Mouse (Mus musculus): ENCODE data around the gene Lrrfip2.

The Lrrfip2 gene

DNA sequence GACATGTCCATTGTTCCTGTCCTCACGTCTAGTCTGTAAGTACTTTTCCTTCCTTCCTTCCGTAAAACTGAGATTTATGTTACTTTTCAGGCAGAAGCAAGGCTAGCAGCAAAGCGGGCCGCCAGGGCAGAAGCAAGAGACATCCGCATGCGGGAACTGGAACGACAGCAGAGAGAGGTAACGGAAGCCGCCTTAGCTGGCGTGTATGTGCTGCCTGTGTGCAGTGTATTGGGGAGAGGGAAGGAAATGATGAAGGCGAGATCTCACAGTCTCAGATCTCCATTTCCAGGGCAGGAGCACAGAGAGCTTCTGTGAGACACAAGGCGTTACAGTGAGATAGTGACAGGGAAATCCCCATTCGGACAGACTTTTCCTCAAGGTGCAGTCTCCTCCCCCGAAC is 43.8 kb downstream of the Lrrfip2 start:
- no peak for DNase-seq (ENCODE audit: low spot score)

GRCm38 (mm10) chr9:111166612-111167011 is 49.2 kb downstream of the Lrrfip2 start:
- DNase-seq (ENCODE audit: low spot score), result no peak

DNA sequence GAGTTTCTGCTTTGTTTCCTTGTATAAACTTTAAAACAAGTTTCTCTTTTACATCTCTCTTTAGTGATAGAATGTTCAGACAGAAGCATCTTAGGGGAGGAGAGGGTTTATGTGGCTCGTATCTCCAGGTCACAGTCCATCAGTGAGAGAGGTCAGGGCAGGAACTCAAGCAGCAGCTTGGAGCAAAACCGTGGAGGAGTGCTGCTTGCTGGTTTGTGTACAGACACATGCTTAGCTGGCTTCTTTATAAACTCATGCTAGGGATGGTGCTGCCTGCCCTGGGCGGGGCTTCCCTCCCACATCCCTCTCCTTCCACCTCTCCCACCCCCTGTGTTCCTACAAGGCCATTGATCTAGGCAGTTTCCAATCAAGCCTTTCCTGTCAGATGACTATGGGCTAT is 53.0 kb downstream of the Lrrfip2 start:
- no peak for DNase-seq (ENCODE audit: low spot score)

DNA sequence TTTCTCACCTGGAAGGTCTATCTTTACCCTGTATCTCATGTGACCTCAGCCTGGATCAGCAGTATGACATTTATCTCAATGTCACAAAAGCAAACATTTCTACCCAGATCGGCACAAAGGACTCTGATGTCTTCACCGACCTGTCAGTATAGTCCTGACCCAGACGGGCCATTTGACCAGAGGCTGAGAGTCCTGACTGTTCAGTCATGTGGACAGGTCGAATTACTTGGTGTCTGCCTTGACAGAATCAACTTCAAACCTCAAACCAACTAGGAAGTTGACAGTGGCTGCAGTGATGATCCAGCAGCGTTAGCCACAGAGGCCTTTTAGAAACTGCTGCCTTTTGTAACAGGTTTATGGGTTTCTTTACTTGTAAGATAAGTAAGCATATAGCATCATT is 56.7 kb downstream of the Lrrfip2 start:
- no peak for DNase-seq (ENCODE audit: low spot score)

- no peak for DNase-seq (ENCODE audit: low spot score)
Observed at GRCm38 (mm10) chr9:111178971-111179370, 61.6 kb downstream of the Lrrfip2 start.

GRCm38 (mm10) chr9:111182176-111182575 is 64.8 kb downstream of the Lrrfip2 start:
- DNase-seq (ENCODE audit: low spot score), result no peak

DNA sequence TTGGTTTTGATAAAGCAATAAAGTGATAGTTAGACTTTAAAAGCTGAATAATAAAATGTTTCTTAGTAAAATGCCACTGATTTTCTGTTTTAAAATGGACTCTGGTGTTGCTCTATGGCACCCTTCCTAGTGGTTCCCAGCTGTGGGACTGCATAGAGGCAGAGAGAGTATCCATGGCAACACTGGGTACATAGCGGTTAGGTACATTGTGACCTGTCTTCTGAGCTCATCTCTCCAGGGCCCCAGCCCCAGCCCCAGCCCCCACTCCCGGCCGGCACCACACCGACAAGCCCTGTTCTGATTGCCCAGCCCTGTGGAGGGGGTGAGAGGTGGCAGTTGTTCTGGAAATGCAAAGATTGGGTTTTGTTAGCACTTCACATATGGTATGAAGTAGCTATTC is 67.5 kb downstream of the Lrrfip2 start:
- no peak for DNase-seq (ENCODE audit: low spot score)

GRCm38 (mm10) chr9:111186861-111187260 is 69.5 kb downstream of the Lrrfip2 start:
- no peak for DNase-seq (ENCODE audit: low spot score)

DNA sequence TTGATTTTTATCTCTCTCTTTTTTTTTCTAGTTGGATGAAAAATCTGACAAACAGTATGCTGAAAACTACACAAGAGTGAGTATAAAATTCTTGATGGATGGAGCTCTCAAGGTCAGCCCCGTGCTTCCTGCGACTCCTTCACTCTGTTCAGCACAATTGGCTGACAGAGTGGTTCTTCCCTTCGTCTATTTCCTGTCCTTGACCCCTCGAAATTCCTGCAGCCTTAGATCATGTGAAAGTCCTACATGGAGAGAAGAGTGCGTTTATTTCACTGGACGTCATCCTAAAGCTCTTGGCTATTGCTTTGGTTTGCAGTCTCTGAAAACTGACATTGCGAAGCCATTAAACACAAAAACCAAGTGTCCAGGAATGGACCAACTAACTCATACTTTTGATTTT is 71.3 kb downstream of the Lrrfip2 start:
- no peak for DNase-seq (ENCODE audit: low spot score)

DNA sequence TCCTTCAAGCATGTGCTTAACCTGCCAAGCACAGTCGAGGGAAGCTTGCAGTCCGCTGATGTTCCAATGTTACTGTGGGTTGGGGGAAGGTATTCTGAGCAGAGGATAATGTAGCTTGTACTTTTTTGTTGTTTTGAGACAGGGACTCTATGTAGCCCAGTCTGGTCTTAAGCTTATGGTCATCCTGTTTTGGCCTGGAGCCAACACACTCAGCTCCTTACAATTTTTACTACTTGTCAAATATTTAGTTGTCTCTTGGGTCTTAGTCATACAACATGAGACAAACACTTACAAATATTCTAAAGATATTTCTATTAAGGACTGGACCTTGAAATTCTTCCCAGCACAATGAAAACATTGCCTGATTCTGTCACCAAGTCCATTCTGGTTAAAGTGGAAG is 75.8 kb downstream of the Lrrfip2 start:
- no peak for DNase-seq (ENCODE audit: low spot score)

- DNase-seq (ENCODE audit: low spot score), result no peak
Observed at GRCm38 (mm10) chr9:111197116-111197515, 79.7 kb downstream of the Lrrfip2 start.

GRCm38 (mm10) chr9:111197712-111198111 is 80.3 kb downstream of the Lrrfip2 start:
- DNase-seq (ENCODE audit: low spot score), result no peak

- no peak for DNase-seq (ENCODE audit: low spot score)
Observed at GRCm38 (mm10) chr9:111198332-111198731, 80.9 kb downstream of the Lrrfip2 start.

DNA sequence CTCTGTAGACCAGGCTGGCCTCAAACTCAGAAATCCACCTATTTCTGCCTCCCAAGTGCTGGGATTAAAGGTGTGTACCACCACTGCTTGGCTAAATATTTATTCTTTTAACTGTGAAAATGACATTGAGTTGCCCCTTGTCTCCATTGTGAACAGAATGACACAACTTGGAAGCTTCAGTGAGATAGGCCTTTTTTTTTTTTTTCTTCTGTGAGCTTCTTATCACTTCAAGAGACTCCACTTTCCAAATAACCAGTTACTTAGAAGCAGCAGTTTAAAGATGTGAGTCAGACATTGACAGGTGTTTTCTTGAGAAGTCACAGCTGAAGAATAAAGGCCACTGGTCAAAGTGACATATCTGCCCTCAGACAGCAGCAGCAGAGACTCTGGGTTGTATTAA is 82.8 kb downstream of the Lrrfip2 start:
- DNase-seq (ENCODE audit: low spot score), result no peak

DNA sequence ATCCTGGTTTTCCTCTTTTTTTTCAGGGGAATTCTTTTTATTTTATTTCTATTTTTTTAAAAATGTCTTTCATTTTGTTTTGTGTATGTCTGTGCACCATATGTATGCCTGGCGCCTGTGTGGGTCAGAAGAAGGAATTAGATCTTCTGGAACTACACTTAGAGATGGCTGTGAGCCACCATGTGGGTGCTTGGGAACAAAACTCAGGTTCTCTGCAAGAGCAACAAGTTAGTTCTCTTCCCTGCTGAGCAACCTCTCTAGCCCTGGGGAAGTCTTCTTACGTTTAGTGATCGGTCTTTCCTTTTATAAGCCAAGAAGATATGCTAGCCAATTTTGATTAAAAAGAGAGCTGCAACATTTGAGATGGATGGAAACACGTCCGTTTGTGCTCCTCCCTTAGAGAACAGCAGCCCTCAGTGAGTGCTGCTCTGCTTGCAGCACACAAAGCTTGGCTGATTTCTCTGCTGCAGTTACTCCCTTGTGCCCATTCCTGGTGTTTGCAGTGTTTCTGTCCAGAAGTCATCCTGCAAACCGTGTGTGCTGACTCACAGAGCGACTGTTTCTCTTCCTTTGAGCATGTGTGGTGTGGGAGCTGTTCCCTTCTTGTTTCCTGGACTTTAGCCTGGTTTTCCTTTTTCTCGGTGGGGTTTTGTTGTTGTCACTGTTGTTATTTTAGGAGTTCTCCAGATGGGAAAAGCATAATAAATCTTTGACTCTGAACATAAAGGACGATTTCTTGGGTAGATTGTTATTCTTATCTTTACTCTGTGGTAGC is 87.4 kb downstream of the Lrrfip2 start:
- no peak for DNase-seq (ENCODE audit: low spot score)

GRCm38 (mm10) chr9:111207683-111208082 is 90.3 kb downstream of the Lrrfip2 start:
- DNase-seq (ENCODE audit: low spot score), result no peak

GRCm38 (mm10) chr9:111208185-111208584 is 90.8 kb downstream of the Lrrfip2 start:
- DNase-seq (ENCODE audit: low spot score), result no peak

DNA sequence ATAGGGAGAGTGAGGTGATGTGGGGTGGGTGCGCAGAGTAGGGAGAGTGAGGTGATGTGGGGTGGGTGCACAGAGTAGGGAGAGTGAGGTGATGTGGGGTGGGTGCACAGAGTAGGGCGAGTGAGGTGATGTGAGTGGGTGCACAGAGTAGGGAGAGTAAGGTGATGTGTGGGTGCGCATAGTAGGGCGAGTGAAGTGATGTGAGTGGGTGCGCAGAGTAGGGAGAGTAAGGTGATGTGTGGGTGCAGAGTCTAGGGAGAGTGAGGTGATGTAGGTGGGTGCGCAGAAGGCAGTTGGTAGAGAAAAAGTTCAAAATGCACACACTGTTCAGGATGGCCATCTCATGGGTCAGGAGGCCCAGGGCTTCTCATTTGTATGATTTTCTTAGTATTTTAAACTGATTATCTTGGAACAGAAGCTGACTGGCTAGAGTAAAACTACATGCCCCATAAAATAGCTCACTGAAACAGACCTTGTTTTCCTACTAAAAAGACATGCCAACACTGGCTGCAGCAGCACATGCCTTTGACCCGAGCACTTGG is 91.8 kb downstream of the Lrrfip2 start:
- DNase-seq (ENCODE audit: low spot score), result no peak

DNA sequence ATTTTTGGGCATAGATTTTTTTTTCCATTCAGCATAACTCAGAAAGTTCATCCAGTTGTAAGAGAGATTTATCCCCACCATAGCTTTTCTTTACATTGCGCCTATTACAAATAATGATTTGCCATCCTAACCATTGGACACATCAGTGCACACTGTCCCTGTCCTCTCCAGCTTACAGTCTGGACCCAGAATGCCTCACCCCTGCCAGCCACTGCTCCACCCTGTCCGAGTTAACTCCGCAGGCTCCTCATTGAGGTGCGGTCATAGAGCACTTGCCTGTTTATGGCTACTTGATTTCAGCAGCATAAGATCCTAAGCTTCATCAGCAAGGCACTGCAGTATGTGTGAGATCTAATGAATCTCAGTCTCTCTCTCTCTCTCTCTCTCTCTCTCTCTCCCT is 93.0 kb downstream of the Lrrfip2 start:
- DNase-seq (ENCODE audit: low spot score), result no peak

- DNase-seq (ENCODE audit: low spot score), result no peak
Observed at GRCm38 (mm10) chr9:111211122-111212041, 94.0 kb downstream of the Lrrfip2 start.

GRCm38 (mm10) chr9:111213501-111213900 is 96.1 kb downstream of the Lrrfip2 start:
- no peak for DNase-seq (ENCODE audit: low spot score)

GRCm38 (mm10) chr9:111216424-111216823 is 99.0 kb downstream of the Lrrfip2 start:
- DNase-seq (ENCODE audit: low spot score), result no peak

- no peak for DNase-seq (ENCODE audit: low spot score)
Observed at GRCm38 (mm10) chr9:111220551-111221080, 103.2 kb downstream of the Lrrfip2 start.
